Mouse (Mus musculus): ENCODE data around the gene Ngef. TPM values are rescaled to one million over a fixed set of nuclear protein-coding genes. Genes with fewer than 3 reads are reported as not detected.

Ngef gene
- polyA plus RNA-seq, 1 experiment, result 38.1 TPM

DNA sequence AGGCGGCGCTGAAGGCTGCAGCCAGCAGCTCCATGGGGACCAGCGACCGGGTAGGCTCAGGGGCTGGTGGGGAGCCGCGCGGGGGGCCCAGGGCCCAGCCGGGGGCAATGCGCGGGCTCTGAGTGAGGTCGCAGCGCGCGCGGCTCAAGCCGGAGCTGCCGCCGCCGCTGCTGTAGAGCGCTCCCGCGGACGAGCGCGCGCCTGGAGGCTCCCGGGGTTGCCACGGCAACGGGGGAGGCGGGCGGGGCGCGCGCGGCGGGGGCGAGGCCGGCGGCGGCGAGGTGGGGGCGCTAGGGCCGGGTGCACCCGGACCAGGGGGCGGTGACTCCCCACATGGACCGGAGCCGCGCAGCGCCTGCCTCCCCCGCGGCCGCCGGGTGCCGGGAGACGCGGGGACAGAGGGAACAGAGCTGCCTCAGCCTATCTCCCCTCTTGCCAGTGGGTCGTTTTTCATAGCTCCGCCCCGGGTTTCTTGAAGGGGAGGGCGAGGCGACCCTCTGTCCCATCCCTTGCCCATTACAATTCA is 63.4 kb downstream of the Ngef start:
- no peaks in the 10 kb centered on the region for H3K36me3 ChIP-seq (ENCODE audit: control insufficient read depth, insufficient read depth, low read length)
- WGBS, result 1% methylated on average over 57 of the region's 61 CpGs
- H3K27me3 ChIP-seq (replicated peaks; ENCODE audit: control insufficient read depth, insufficient read depth, low read length), result no peaks in the 10 kb centered on the region
- no peaks in the 10 kb centered on the region for H3K4me1 ChIP-seq (ENCODE audit: control insufficient read depth, insufficient read depth, low read length)
- peak overlapping the region; percentile 43 for H3K4me3 ChIP-seq (ENCODE audit: insufficient read depth, low read depth, low read length)
- TF ChIP-seq CTCF (conservative IDR thresholded peaks at IDR 0.05; ENCODE audit: insufficient read depth, insufficient read length, low read depth, low read length) (no peak), POLR2A (IDR thresholded peaks at IDR 0.05; ENCODE audit: low read depth, low read length) (no peak)
- DNase-seq, result peak; percentile 44
- H3K27ac ChIP-seq (ENCODE audit: insufficient read depth, low read depth, low read length), result no peak overlapping the region

- H3K27ac ChIP-seq (ENCODE audit: insufficient read depth, low read depth, low read length), result no peak within 1 kb of the TSS
- WGBS, result 6% methylated on average over 56 of the region's 56 CpGs
- H3K4me3 ChIP-seq (ENCODE audit: insufficient read depth, low read depth, low read length), result peak within 1 kb of the TSS; percentile 43
- H3K36me3 ChIP-seq (ENCODE audit: control insufficient read depth, insufficient read depth, low read length), result no peaks in the 10 kb centered on the region
- TF ChIP-seq CTCF (conservative IDR thresholded peaks at IDR 0.05; ENCODE audit: insufficient read depth, insufficient read length, low read depth, low read length) (no peak), POLR2A (IDR thresholded peaks at IDR 0.05; ENCODE audit: low read depth, low read length) (no peak)
- no peaks in the 10 kb centered on the region for H3K4me1 ChIP-seq (ENCODE audit: control insufficient read depth, insufficient read depth, low read length)
- no peaks in the 10 kb centered on the region for H3K27me3 ChIP-seq (replicated peaks; ENCODE audit: control insufficient read depth, insufficient read depth, low read length)
- peak; percentile 70 for DNase-seq
Observed at GRCm38 (mm10) chr1:87509561-87510165, 64.0 kb downstream of the Ngef start, which contains the start of gene Neu2. Gene Neu2 (plus strand): TSS chr1:87509889.

DNA sequence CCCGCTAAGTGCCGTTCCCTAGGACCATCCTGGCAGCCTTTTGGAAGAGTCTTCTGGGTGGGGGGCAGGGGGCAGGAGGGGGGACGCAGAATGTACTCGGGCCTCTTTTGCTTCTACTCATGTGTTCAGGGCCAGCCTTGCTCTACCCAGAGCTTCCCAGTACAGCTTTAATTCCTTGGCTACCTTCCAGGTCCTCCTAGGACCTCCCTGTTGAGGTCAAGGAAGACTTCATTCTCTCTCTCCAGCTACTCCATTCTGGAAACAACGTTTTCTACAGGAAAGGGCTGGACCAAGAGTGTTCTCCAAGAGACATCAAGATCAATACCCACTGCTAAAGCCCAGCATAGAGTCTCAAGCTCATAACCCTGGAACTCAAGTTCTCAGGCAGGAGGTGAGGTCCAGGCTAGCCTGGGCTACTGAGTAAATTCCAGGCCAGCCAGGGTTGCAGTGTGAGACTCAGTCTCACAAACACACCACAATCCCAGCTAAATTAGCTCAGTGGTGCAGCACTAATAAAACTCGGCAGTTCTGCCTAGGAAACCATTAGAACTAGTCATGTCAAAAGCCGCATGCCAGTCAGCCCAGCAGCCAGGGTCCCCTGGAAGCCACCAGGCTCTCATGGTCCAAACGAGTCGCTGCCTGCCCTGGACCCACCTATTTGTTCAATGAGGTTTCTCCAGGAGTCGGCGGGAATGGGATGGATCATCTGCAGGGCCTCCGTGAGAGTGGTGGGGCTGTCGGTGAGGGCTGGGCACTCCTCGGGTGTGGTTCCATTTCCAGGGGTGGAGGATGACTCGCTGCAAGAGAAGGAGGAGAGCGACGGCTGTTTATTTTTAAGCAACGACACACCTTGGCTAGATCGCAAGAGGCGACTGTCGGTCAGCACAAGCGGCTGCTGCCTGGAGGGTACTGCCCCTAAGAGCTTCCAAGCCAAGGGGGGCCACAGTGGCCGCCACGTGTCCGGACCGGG is 64.8 kb downstream of the Ngef start:
- no peaks in the 10 kb centered on the region for H3K4me1 ChIP-seq (ENCODE audit: control insufficient read depth, insufficient read depth, low read length)
- no peak overlapping the region for H3K27ac ChIP-seq (ENCODE audit: insufficient read depth, low read depth, low read length)
- 37% methylated on average over 26 of the region's 26 CpGs for WGBS
- H3K4me3 ChIP-seq (ENCODE audit: insufficient read depth, low read depth, low read length), result 0 out of 2 replicates have a peak overlapping the region, but pooled peaks have one; percentile 43
- no peaks in the 10 kb centered on the region for H3K27me3 ChIP-seq (replicated peaks; ENCODE audit: control insufficient read depth, insufficient read depth, low read length)
- DNase-seq, result peak; percentile 23
- H3K36me3 ChIP-seq (ENCODE audit: control insufficient read depth, insufficient read depth, low read length), result no peaks in the 10 kb centered on the region
- TF ChIP-seq CTCF (conservative IDR thresholded peaks at IDR 0.05; ENCODE audit: insufficient read depth, insufficient read length, low read depth, low read length) (no peak), POLR2A (IDR thresholded peaks at IDR 0.05; ENCODE audit: low read depth, low read length) (no peak)

- no peak for TF ChIP-seq CTCF (conservative IDR thresholded peaks at IDR 0.05; ENCODE audit: insufficient read depth, insufficient read length, low read depth, low read length)
- TF ChIP-seq POLR2A (IDR thresholded peaks at IDR 0.05; ENCODE audit: low read depth, low read length), result no peak
- WGBS, result 45% methylated on average over 6 of the region's 6 CpGs
- H3K27me3 ChIP-seq (replicated peaks; ENCODE audit: control insufficient read depth, insufficient read depth, low read length), result no peaks in the 10 kb centered on the region
- peak; percentile 71 for DNase-seq
- no peaks in the 10 kb centered on the region for H3K4me1 ChIP-seq (ENCODE audit: control insufficient read depth, insufficient read depth, low read length)
- H3K4me3 ChIP-seq (ENCODE audit: insufficient read depth, low read depth, low read length), result no peak overlapping the region
- H3K36me3 ChIP-seq (ENCODE audit: control insufficient read depth, insufficient read depth, low read length), result no peaks in the 10 kb centered on the region
- H3K27ac ChIP-seq (ENCODE audit: insufficient read depth, low read depth, low read length), result no peak overlapping the region
Observed at GRCm38 (mm10) chr1:87507857-87508256, 65.8 kb downstream of the Ngef start.

- 86% methylated on average over 4 of the region's 4 CpGs for WGBS
- no peak overlapping the region for H3K4me3 ChIP-seq (ENCODE audit: insufficient read depth, low read depth, low read length)
- no peaks in the 10 kb centered on the region; the same call in 1 of the 2 replicates for H3K36me3 ChIP-seq (ENCODE audit: control insufficient read depth, insufficient read depth, low read length)
- no peaks in the 10 kb centered on the region for H3K4me1 ChIP-seq (ENCODE audit: control insufficient read depth, insufficient read depth, low read length)
- DNase-seq, result no peak
- H3K27me3 ChIP-seq (replicated peaks; ENCODE audit: control insufficient read depth, insufficient read depth, low read length), result no peaks in the 10 kb centered on the region
- H3K27ac ChIP-seq (ENCODE audit: insufficient read depth, low read depth, low read length), result no peak overlapping the region
- TF ChIP-seq POLR2A (IDR thresholded peaks at IDR 0.05; ENCODE audit: low read depth, low read length) (no peak), CTCF (conservative IDR thresholded peaks at IDR 0.05; ENCODE audit: insufficient read depth, insufficient read length, low read depth, low read length) (no peak)
Observed at GRCm38 (mm10) chr1:87505524-87505923, 68.1 kb downstream of the Ngef start.

- no peaks in the 10 kb centered on the region for H3K4me1 ChIP-seq (ENCODE audit: control insufficient read depth, insufficient read depth, low read length)
- H3K4me3 ChIP-seq (ENCODE audit: insufficient read depth, low read depth, low read length), result no peak overlapping the region
- no peaks in the 10 kb centered on the region for H3K27me3 ChIP-seq (replicated peaks; ENCODE audit: control insufficient read depth, insufficient read depth, low read length)
- no peak overlapping the region for H3K27ac ChIP-seq (ENCODE audit: insufficient read depth, low read depth, low read length)
- H3K36me3 ChIP-seq (ENCODE audit: control insufficient read depth, insufficient read depth, low read length), result no peaks in the 10 kb centered on the region
- no peak for DNase-seq
- 79% methylated on average over 4 of the region's 4 CpGs for WGBS
- TF ChIP-seq POLR2A (IDR thresholded peaks at IDR 0.05; ENCODE audit: low read depth, low read length) (no peak), CTCF (conservative IDR thresholded peaks at IDR 0.05; ENCODE audit: insufficient read depth, insufficient read length, low read depth, low read length) (no peak)
Observed at GRCm38 (mm10) chr1:87493542-87493941, 80.1 kb downstream of the Ngef start.

GRCm38 (mm10) chr1:87492285-87492684 is 81.4 kb downstream of the Ngef start:
- WGBS, result 90% methylated on average over 3 of the region's 3 CpGs
- TF ChIP-seq POLR2A (IDR thresholded peaks at IDR 0.05; ENCODE audit: low read depth, low read length) (no peak), CTCF (conservative IDR thresholded peaks at IDR 0.05; ENCODE audit: insufficient read depth, insufficient read length, low read depth, low read length) (no peak)

More at GRCm38 (mm10) chr1:87492285-87492684, 81.4 kb downstream of the Ngef start:
- Histone ChIP-seq H3K4me1 (ENCODE audit: control insufficient read depth, insufficient read depth, low read length) (no peaks in the 10 kb centered on the region), H3K36me3 (ENCODE audit: control insufficient read depth, insufficient read depth, low read length) (no peaks in the 10 kb centered on the region), H3K27me3 (replicated peaks; ENCODE audit: control insufficient read depth, insufficient read depth, low read length) (no peaks in the 10 kb centered on the region), H3K4me3 (ENCODE audit: insufficient read depth, low read depth, low read length) (no peak overlapping the region), H3K27ac (ENCODE audit: insufficient read depth, low read depth, low read length) (no peak overlapping the region)
- DNase-seq, result no peak
